Mouse (Mus musculus): ENCODE measurements at regions not wholly inside any gene's neighbourhood (a gene's known extent, or its start where the extent isn't known, plus 50 kb on each side); places are given as distances from the start of the nearest gene placed in this dataset.

GRCm38 (mm10) chr8:118017261-118017660 is 215.5 kb upstream of the Mphosph6 start:
- DNase-seq (ENCODE audit: low spot score) (no peak), ATAC-seq (ENCODE audit: insufficient number of reproducible peaks, low FRiP score, low TSS enrichment, low read depth) (no peak)
- Histone ChIP-seq H3K27ac (replicated peaks; ENCODE audit: low read depth, low read length) (no peak overlapping the region), H3K4me1 (ENCODE audit: control insufficient read depth, insufficient read depth, low read length) (no peaks in the 10 kb centered on the region), H3K4me3 (ENCODE audit: low read depth, low read length) (no peak overlapping the region), H3K9me3 (ENCODE audit: control insufficient read depth, low read length) (no peaks in the 10 kb centered on the region), H3K36me3 (ENCODE audit: control insufficient read depth, insufficient read depth, low read length) (no peaks in the 10 kb centered on the region), H3K27me3 (ENCODE audit: control insufficient read depth, insufficient read depth, low read length) (no peaks in the 10 kb centered on the region), H3K9ac (ENCODE audit: low read length) (no peak overlapping the region), H3K4me2 (ENCODE audit: low read depth, severe bottlenecking) (no peak overlapping the region)
- WGBS = 29% methylated on average over 6 of the region's 6 CpGs

GRCm38 (mm10) chr8:118005186-118005585 is 203.4 kb upstream of the Mphosph6 start:
- no peak overlapping the region for H3K4me3 ChIP-seq (ENCODE audit: low read depth, low read length)

GRCm38 (mm10) chr8:118004391-118004851 is 202.7 kb upstream of the Mphosph6 start:
- Histone ChIP-seq H3K27me3 (ENCODE audit: control insufficient read depth, insufficient read depth, low read length) (no peaks in the 10 kb centered on the region), H3K4me2 (ENCODE audit: low read depth, severe bottlenecking) (no peak overlapping the region), H3K9me3 (ENCODE audit: control insufficient read depth, low read length) (no peaks in the 10 kb centered on the region), H3K27ac (replicated peaks; ENCODE audit: low read depth, low read length) (no peak overlapping the region), H3K4me3 (ENCODE audit: low read depth, low read length) (no peak overlapping the region), H3K4me1 (ENCODE audit: control insufficient read depth, insufficient read depth, low read length) (peaks cover 9% of the 10 kb centered on the region), H3K36me3 (ENCODE audit: control insufficient read depth, insufficient read depth, low read length) (no peaks in the 10 kb centered on the region), H3K9ac (ENCODE audit: low read length) (peak overlapping the region; percentile 28; the same call in 1 of the 2 replicates)
- ATAC-seq (ENCODE audit: insufficient number of reproducible peaks, low FRiP score, low TSS enrichment, low read depth) = no peak
- WGBS = 8% methylated on average over 7 of the region's 7 CpGs
- peak; percentile 69 for DNase-seq (ENCODE audit: low spot score)

More at GRCm38 (mm10) chr8:118005186-118005585, 203.4 kb upstream of the Mphosph6 start:
- Histone ChIP-seq H3K27ac (replicated peaks; ENCODE audit: low read depth, low read length) (no peak overlapping the region), H3K9me3 (ENCODE audit: control insufficient read depth, low read length) (no peaks in the 10 kb centered on the region), H3K4me2 (ENCODE audit: low read depth, severe bottlenecking) (no peak overlapping the region), H3K9ac (ENCODE audit: low read length) (no peak overlapping the region), H3K36me3 (ENCODE audit: control insufficient read depth, insufficient read depth, low read length) (no peaks in the 10 kb centered on the region), H3K27me3 (ENCODE audit: control insufficient read depth, insufficient read depth, low read length) (no peaks in the 10 kb centered on the region), H3K4me1 (ENCODE audit: control insufficient read depth, insufficient read depth, low read length) (peaks cover 9% of the 10 kb centered on the region)
- 36% methylated on average over 2 of the region's 2 CpGs for WGBS
- ATAC-seq (ENCODE audit: insufficient number of reproducible peaks, low FRiP score, low TSS enrichment, low read depth) = no peak
- no peak for DNase-seq (ENCODE audit: low spot score)

- ATAC-seq (ENCODE audit: insufficient number of reproducible peaks, low FRiP score, low TSS enrichment, low read depth) (no peak), DNase-seq (ENCODE audit: low spot score) (peak; percentile 25)
- Histone ChIP-seq H3K4me2 (ENCODE audit: low read depth, severe bottlenecking) (no peak overlapping the region), H3K9me3 (ENCODE audit: control insufficient read depth, low read length) (no peaks in the 10 kb centered on the region), H3K4me1 (ENCODE audit: control insufficient read depth, insufficient read depth, low read length) (peaks cover 9% of the 10 kb centered on the region), H3K27ac (replicated peaks; ENCODE audit: low read depth, low read length) (no peak overlapping the region), H3K36me3 (ENCODE audit: control insufficient read depth, insufficient read depth, low read length) (no peaks in the 10 kb centered on the region), H3K9ac (ENCODE audit: low read length) (no peak overlapping the region), H3K27me3 (ENCODE audit: control insufficient read depth, insufficient read depth, low read length) (no peaks in the 10 kb centered on the region), H3K4me3 (ENCODE audit: low read depth, low read length) (no peak overlapping the region)
- 79% methylated on average over 10 of the region's 10 CpGs for WGBS
Measured at GRCm38 (mm10) chr8:118001138-118001537, 199.4 kb upstream of the Mphosph6 start.

- Histone ChIP-seq H3K4me3 (ENCODE audit: low read depth, low read length) (no peak overlapping the region), H3K4me2 (ENCODE audit: low read depth, severe bottlenecking) (no peak overlapping the region), H3K4me1 (ENCODE audit: control insufficient read depth, insufficient read depth, low read length) (no peaks in the 10 kb centered on the region), H3K9ac (ENCODE audit: low read length) (no peak overlapping the region), H3K9me3 (ENCODE audit: control insufficient read depth, low read length) (no peaks in the 10 kb centered on the region), H3K27me3 (ENCODE audit: control insufficient read depth, insufficient read depth, low read length) (no peaks in the 10 kb centered on the region), H3K27ac (replicated peaks; ENCODE audit: low read depth, low read length) (no peak overlapping the region), H3K36me3 (ENCODE audit: control insufficient read depth, insufficient read depth, low read length) (no peaks in the 10 kb centered on the region)
- ATAC-seq (ENCODE audit: insufficient number of reproducible peaks, low FRiP score, low TSS enrichment, low read depth) = no peak
- no peak for DNase-seq (ENCODE audit: low spot score)
- 85% methylated on average over 7 of the region's 7 CpGs for WGBS
Measured at GRCm38 (mm10) chr8:117991826-117992225, 190.1 kb upstream of the Mphosph6 start.

GRCm38 (mm10) chr8:117988781-117989180 is 187.0 kb upstream of the Mphosph6 start:
- Histone ChIP-seq H3K4me3 (ENCODE audit: low read depth, low read length) (no peak overlapping the region), H3K27me3 (ENCODE audit: control insufficient read depth, insufficient read depth, low read length) (no peaks in the 10 kb centered on the region), H3K4me2 (ENCODE audit: low read depth, severe bottlenecking) (no peak overlapping the region), H3K9ac (ENCODE audit: low read length) (no peak overlapping the region), H3K9me3 (ENCODE audit: control insufficient read depth, low read length) (no peaks in the 10 kb centered on the region), H3K4me1 (ENCODE audit: control insufficient read depth, insufficient read depth, low read length) (no peaks in the 10 kb centered on the region), H3K36me3 (ENCODE audit: control insufficient read depth, insufficient read depth, low read length) (no peaks in the 10 kb centered on the region), H3K27ac (replicated peaks; ENCODE audit: low read depth, low read length) (no peak overlapping the region)
- WGBS = 59% methylated on average over 5 of the region's 5 CpGs
- ATAC-seq (ENCODE audit: insufficient number of reproducible peaks, low FRiP score, low TSS enrichment, low read depth) (no peak), DNase-seq (ENCODE audit: low spot score) (no peak)

GRCm38 (mm10) chr8:117968306-117968705 is 166.6 kb upstream of the Mphosph6 start:
- Histone ChIP-seq H3K4me2 (ENCODE audit: low read depth, severe bottlenecking) (no peak overlapping the region), H3K36me3 (ENCODE audit: control insufficient read depth, insufficient read depth, low read length) (no peaks in the 10 kb centered on the region), H3K4me3 (ENCODE audit: low read depth, low read length) (no peak overlapping the region), H3K9me3 (ENCODE audit: control insufficient read depth, low read length) (no peaks in the 10 kb centered on the region), H3K27me3 (ENCODE audit: control insufficient read depth, insufficient read depth, low read length) (no peaks in the 10 kb centered on the region), H3K9ac (ENCODE audit: low read length) (no peak overlapping the region), H3K4me1 (ENCODE audit: control insufficient read depth, insufficient read depth, low read length) (no peaks in the 10 kb centered on the region), H3K27ac (replicated peaks; ENCODE audit: low read depth, low read length) (no peak overlapping the region)
- no peak for ATAC-seq (ENCODE audit: insufficient number of reproducible peaks, low FRiP score, low TSS enrichment, low read depth)
- 91% methylated on average over 5 of the region's 5 CpGs for WGBS
- DNase-seq (ENCODE audit: low spot score) = no peak

GRCm38 (mm10) chr8:117966556-117966955 is 164.8 kb upstream of the Mphosph6 start:
- H3K27ac ChIP-seq (replicated peaks; ENCODE audit: low read depth, low read length) = no peak overlapping the region
- no peak overlapping the region for H3K4me2 ChIP-seq (ENCODE audit: low read depth, severe bottlenecking)
- no peak overlapping the region for H3K4me3 ChIP-seq (ENCODE audit: low read depth, low read length)
- ATAC-seq (ENCODE audit: insufficient number of reproducible peaks, low FRiP score, low TSS enrichment, low read depth) = no peak
- no peaks in the 10 kb centered on the region for H3K27me3 ChIP-seq (ENCODE audit: control insufficient read depth, insufficient read depth, low read length)
- no peaks in the 10 kb centered on the region for H3K36me3 ChIP-seq (ENCODE audit: control insufficient read depth, insufficient read depth, low read length)
- no peaks in the 10 kb centered on the region for H3K4me1 ChIP-seq (ENCODE audit: control insufficient read depth, insufficient read depth, low read length)
- DNase-seq (ENCODE audit: low spot score) = no peak
- H3K9me3 ChIP-seq (ENCODE audit: control insufficient read depth, low read length) = no peaks in the 10 kb centered on the region
- H3K9ac ChIP-seq (ENCODE audit: low read length) = no peak overlapping the region
- WGBS = 92% methylated on average over 5 of the region's 5 CpGs

- H3K4me2 ChIP-seq (ENCODE audit: low read depth, severe bottlenecking) = no peak overlapping the region
- DNase-seq (ENCODE audit: low spot score) (no peak), ATAC-seq (ENCODE audit: insufficient number of reproducible peaks, low FRiP score, low TSS enrichment, low read depth) (no peak)
- no peaks in the 10 kb centered on the region for H3K27me3 ChIP-seq (ENCODE audit: control insufficient read depth, insufficient read depth, low read length)
- H3K27ac ChIP-seq (replicated peaks; ENCODE audit: low read depth, low read length) = no peak overlapping the region
- WGBS = 92% methylated on average over 13 of the region's 13 CpGs
- H3K9me3 ChIP-seq (ENCODE audit: control insufficient read depth, low read length) = no peaks in the 10 kb centered on the region
- H3K36me3 ChIP-seq (ENCODE audit: control insufficient read depth, insufficient read depth, low read length) = no peaks in the 10 kb centered on the region
- H3K4me3 ChIP-seq (ENCODE audit: low read depth, low read length) = no peak overlapping the region
- no peaks in the 10 kb centered on the region for H3K4me1 ChIP-seq (ENCODE audit: control insufficient read depth, insufficient read depth, low read length)
- no peak overlapping the region for H3K9ac ChIP-seq (ENCODE audit: low read length)
Measured at GRCm38 (mm10) chr8:117963426-117963825, 161.7 kb upstream of the Mphosph6 start.

All from limb, embryonic 11.5 days (tissue).